Mouse (Mus musculus): Measurements from ENCODE around the gene Atp8b3. TPM values are rescaled to one million over a fixed set of nuclear protein-coding genes. Genes with fewer than 3 reads are reported as not detected.

Atp8b3 gene
- total RNA-seq, 2 experiments from 2014 or later = not detected

DNA sequence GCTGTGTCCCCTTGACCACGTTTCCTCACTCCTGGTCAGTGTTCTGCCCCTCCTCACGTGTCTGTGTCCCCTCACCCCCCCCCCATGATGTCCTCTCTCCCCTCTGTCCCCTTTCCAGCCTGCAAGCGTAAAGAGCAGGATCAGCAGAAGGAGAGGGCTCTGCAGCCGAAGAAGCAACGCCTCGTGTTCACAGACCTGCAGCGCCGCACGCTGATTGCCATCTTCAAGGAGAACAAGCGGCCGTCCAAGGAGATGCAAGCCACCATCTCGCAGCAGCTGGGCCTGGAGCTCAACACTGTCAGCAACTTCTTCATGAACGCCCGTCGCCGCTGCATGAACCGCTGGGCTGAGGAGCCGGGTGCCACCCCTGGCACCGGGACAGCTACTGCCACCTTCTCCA lies 25.2 kb downstream of the Atp8b3 start:
- no peak for DNase-seq

DNA sequence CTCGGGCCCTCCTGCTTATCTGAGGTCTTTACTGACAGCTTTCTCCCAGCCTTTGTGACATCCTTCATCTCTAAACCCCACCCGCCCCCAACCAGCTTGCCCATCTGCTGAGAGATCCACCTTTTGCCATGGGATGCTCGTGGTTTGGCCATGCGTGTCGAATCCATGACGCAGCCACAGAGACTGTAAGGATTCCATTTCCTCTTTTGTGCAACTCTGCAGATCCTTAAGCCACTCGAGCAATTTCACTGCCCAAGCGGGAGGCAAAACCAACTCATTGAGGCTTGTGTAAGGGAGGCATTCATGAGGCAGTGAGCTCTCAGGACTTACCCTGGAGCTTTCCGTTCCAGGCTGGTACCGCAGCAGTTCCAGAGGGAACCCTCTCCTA lies 28.7 kb downstream of the Atp8b3 start:
- no peak for DNase-seq

DNA sequence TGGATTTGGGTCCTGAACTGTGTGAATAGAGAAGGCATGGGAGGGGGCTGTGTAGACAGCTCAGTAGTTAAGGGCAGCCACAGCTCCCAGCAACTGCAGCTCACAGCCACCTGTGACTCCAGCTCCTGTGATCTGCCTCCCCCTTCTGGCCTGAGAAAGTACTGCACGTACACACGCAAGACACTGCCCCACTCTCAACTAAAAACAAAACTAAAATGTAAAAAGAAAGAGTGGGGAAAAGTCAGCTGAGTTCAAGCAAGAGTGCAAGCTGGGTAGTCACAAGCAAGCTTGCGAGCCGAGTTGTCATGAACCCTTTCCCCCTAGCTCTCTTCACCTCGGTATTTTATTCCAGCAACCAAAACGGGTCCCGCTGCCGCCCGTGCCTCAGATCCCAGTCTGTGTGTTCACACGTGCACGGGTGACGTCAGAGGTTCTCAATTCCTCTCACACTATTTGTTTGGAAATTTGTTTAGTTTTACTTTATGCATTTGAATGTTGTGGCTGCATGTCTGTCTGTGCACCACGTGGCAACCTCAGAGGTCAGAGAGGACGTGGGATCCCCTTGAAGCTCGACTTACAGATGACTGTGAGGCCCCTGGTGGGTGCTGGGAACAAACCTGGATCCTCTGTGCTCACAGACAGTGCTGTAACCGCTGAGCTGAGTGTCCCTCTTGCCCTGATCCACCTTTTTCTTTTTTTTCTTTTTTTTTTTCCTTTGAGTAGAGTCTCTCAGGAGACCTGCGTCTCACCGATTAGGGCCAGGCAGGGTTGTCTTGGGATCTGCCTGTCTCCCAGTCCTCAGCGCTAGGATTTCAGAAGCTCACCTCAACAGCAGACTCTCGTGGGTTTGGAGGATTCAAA lies 29.3 kb downstream of the Atp8b3 start:
- DNase-seq = peak; percentile 89

DNA sequence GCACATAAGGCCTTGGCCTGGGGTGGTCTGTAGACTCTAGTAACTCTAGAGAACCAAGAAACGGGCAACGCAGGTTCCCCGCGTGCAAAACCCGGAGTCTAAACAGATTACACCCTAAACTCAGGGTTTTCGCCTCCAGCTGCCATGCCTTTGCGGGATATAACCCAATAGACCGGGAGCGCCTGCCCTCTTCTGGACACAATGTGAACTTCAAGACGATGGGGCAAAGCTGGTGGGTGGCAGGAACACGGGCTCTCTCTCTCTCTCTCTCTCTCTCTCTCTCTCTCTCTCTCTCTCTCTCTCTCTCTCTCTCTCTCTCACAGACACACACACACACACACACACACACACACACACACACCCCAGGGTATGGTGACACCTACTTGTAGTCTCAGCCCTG lies 32.7 kb downstream of the Atp8b3 start:
- peak; percentile 84 for DNase-seq

DNA sequence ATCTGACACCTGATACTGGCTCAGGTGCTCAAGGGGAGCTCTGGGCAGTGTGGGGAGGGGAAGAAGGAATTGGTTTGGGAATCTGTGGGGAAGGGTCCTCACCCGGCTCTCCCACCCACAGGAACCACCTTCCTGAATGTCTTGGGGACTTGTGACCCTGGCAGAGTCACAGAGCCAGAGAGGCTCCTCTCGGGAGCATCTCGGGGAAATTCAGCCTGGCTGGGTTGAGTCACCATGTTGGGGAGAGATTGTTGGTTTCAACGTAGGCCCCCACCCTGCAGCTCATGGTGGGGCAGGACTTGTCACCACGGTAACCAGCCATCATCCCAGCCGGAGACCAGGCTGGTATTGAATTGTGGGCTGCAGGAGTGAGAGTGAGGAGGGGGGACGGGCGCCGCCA lies 34.2 kb downstream of the Atp8b3 start:
- no peak for DNase-seq

DNA sequence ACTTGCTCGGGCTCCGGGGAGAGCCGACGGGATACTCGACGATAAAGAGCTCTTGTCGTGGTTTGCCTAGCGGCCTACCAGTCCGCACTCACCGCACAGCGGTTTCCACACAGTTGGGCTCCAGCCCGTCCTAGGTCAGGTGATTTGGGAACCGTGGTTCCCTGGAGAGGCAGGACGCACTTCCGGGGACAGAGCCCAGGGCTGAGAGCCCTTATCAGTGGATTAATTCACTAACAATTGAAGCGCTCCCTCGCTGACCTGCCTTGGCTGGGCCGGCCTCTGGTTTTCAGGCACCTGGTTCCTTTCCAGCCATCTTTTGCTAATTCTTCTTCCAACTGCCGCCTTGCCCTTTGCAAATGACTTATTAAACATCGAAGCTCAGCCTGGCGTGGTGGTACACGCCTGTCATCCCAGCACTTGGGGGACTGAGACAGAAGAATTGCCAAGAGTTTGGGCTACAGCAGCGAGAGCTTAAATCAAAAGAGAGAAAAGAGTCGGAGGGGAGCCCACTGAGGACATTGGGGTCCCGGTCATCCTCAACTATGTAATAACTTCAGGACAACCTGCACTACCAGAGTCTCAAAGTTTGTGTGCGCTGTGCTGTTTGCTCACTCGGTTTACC lies 35.2 kb downstream of the Atp8b3 start:
- DNase-seq = peak; percentile 52

DNA sequence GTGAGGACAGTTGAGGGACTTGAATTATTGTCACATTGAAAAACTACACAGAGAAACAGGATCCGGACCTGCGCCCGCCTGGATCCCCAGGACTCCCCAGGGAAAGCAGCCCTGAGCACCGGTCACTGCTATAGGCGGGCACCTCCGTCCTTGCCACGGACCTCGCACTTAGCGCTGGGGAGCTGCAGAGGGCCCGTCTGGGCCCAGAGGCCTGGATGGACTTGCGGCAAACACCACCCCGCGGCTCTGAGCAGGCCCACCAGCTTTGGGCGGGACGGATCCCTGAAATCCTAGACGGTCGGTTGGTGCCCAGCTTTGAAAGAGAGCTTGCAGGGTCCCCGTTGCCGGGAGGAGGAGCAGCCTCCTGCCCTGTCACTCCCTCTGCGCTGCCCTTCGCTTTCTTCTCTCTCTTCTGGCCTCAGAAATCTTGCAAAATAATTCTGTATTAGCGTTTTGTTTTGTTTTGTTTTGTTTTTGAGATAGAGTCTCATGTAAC lies 36.1 kb downstream of the Atp8b3 start:
- DNase-seq = no peak

DNA sequence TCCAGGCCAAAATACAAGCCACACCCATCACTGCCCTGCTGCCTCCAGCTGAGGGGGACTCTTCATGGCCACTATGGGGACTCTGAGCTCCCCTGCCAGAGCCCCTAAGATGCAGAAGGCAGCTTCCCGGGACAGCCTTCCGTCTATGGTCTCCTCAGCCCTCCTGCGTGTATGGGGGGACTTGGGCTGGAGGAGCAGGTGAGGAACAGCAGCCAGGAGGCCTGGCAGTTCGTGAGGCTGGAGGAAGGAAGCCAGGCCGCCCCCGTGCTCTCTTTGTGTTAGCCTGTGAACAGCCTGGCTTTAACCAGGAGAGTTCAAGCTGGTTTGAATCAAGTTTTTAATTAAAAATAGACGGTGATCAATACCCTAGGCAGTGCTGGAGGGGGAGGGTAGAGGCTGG lies 36.6 kb downstream of the Atp8b3 start:
- no peak for DNase-seq

DNA sequence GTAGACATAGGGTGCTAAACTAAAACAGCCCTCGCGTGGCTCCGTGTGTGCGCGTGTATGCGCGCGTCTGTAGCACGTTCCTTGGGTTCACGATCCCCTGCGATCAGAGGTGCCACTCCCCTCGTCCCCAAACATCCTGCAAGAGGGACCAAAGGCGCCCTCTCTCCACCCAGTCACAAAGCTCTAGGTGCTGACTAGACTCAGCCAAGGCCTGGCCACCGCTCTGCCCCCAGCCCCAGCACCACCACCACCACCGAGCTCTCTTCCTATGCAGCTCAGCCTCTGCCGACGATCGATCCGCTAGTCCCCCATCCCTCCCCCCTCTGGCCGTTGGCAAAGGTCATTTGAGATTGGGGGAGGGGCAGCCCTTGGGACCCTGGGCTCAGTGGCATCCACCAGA lies 42.5 kb downstream of the Atp8b3 start:
- no peak for DNase-seq

DNA sequence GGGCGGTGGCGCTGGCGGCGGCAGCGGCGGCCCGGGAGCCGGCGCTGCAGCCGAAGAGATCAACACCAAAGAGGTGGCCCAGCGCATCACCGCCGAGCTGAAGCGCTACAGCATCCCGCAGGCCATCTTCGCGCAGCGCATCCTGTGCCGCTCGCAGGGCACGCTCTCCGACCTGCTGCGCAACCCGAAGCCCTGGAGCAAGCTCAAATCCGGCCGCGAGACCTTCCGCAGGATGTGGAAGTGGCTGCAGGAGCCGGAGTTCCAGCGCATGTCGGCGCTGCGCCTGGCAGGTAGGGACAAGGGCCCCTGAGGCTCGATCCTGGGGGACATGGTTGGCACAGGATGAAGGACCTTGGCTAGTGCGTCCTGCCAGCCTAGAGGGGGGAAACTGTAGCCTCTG lies 43.0 kb downstream of the Atp8b3 start:
- DNase-seq = no peak

DNA sequence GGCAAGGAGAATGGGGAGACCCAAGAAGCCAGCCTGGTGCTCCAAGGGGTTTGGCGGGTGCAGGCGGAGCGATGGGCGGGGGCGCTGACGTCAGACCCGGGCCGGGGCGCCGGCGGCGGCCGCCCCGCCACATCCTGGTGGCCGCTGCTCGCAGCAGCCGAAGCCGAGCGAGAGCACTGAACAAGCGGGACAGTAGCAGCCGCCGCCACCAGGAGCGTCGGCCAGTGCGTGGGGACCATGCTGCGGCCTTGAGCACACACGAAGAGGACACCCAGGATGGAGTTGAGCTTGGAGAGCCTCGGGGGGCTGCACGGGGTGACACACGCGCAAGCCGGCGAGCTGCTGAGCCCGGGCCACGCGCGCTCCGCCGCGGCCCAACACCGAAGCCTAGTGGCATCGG lies 44.2 kb downstream of the Atp8b3 start, which contains the start of gene Onecut3:
Gene Onecut3, plus strand, starts transcription at position 104 of the 400 bp plus-strand sequence.
- DNase-seq = peak; percentile 61

DNA sequence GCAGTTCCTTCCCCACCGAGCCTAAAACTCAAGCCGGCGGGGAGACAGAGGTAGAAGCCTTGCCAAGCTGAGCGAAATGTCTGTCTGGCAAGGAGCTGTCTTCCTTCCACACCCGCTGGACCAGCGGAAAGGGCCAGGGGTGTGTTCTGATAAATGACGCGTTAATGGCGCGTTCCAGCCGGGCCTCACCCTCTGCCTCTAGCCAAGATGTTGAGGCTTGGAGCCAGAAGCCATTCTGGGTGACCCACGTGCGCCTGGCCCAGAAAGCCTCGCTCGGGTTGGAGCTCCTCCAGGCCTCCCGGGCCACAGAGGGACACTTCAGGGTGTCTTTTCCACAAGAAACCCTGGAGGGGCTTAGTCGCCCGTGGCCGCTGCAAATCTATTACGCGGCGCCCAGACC lies 48.9 kb downstream of the Atp8b3 start:
- peak; percentile 80 for DNase-seq

DNA sequence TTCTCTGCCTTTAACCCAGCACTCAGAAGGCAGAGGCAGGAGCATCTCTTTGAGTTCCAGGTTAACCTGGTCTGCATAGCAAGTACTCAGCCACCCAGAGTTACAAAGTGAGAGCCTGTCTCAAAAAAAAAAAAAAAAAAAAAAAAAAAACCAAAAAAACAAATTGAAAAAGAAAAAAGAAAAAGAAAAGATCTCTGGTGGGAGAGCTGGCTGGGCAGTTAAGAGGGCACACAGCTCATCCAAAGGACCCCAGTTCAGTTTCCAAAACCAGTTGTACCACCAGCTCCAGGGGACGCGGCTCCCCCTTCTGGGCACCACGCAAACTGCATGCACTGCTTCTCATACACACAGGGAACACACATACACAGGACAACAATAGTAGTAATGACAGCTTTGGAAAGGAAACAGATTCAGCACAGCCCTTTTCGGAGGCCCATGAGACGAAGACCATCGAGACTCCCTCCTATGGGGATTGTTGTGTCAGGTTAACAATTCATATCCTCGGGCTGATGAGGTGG lies 52.0 kb downstream of the Atp8b3 start:
- DNase-seq = no peak

DNA sequence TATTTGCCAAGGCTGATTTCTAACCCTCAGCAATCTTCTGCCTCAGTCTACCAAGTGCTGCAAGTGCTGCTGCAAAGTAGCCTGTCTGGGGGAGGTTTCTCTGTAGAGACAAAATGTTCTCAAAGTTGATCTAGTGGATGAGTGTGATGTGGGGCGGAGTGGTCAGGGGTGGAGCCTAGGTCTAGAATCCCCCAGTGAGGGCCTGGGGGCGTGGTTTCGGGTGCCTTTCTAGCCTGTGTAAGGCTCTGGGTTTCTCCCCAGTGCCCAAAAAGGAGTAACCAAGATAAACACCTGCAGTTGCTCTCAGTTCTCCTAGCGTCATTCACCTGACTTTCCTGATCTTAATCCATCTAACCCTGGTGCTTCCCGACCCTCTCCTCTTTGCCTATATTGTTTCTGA lies 57.9 kb downstream of the Atp8b3 start:
- DNase-seq = no peak

DNA sequence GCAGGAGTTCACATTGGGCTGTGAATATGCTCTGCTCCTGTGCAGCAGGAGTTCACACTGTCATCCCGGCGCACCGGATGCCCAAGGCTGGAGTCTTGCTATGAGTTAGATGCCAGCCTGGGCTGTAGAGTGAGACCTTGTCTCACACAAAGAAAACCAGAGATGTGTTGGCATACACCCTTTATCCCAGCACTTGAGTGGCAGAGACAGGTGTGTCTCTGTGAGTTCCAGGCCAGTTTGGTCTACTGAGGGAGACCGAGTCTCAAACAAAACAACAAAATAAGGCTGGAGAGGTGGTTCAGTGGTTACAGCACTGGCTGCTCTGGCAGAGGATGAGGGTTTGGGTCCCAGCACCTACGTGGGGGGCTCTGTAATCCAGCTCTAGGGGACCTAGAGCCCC lies 60.4 kb downstream of the Atp8b3 start:
- no peak for DNase-seq

DNA sequence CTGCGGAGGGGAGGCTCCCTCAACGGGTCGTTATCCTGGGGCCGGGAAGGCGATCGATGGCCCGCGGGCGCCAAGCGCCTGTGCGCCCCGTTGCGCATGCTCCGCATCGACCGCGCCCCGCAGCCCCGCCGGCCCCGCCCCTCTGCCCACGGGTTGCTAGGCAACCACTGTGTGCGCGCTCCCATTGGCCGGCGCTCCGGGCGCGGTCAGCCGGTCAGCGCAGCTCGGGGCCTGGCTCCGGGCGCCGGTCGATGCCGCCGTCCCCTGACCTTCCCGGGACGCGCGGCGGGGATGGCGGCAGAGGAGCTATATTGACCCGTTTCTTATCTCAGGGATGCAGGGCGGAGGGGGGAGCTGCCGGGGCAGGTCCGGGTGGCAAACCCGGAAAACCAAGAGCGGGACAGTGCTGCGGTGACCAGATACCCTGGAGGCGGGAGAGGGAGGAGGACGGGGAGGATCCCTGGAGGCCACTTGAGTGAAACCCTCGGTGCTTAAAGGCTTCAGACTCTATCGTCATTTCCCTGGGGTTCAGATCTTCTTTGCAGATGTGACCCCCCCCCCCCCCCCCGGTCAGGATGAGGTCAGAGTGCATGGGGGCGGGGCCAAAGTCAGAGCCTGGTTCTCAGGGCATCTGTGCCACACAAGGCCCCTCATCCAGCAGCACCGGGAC lies 63.5 kb downstream of the Atp8b3 start:
- peak; percentile 92 for DNase-seq

Other genes with a start within 250 kb of the Atp8b3 start
- 1,000 to 10,000 TPM in 1 of 2 experiments, 100 to 1,000 TPM in 1; 949 to 1,003 TPM for gene Rps15, start 246.7 kb downstream of the Atp8b3 start, total RNA-seq (2021)
- gene Apc2, start 243.1 kb downstream of the Atp8b3 start, total RNA-seq (2021) = 1 to 10 TPM; 6.0 to 6.2 TPM
- 10 to 100 TPM; 16.9 TPM for gene 2310011J03Rik, start 218.6 kb downstream of the Atp8b3 start, total RNA-seq (2021)
- 1 to 10 TPM; 1.3 to 2.0 TPM for gene Pcsk4, start 209.6 kb downstream of the Atp8b3 start, total RNA-seq (2021)
- 1 to 10 TPM; 1.6 to 1.8 TPM for gene Reep6, start 209.2 kb downstream of the Atp8b3 start, total RNA-seq (2021)
- 10 to 100 TPM; 32.8 to 34.2 TPM for gene Adamtsl5, start 190.7 kb downstream of the Atp8b3 start, total RNA-seq (2021)
- not detected for gene Plk5, start 182.7 kb downstream of the Atp8b3 start, total RNA-seq (2021)
- gene Mex3d, start 151.5 kb downstream of the Atp8b3 start, total RNA-seq (2021) = 10 to 100 TPM; 20.2 to 22.2 TPM
- 100 to 1,000 TPM; 137 to 140 TPM for gene Mbd3, start 139.6 kb downstream of the Atp8b3 start, total RNA-seq (2021)
- gene Uqcr11, start 132.3 kb downstream of the Atp8b3 start, total RNA-seq (2021) = 1,000 to 10,000 TPM; 1,257 to 1,372 TPM
- 10 to 100 TPM; 58.6 to 60.1 TPM for gene Tcf3, start 105.5 kb downstream of the Atp8b3 start, total RNA-seq (2021)
- gene Onecut3, start 44.3 kb downstream of the Atp8b3 start, total RNA-seq (2021) = under 1 TPM in 1 of 2 experiments, not detected in 1; 0.05 TPM
- 10 to 100 TPM; 22.4 to 26.2 TPM for gene Rexo1, start 22.4 kb upstream of the Atp8b3 start, total RNA-seq (2021)
- gene Klf16, start 38.2 kb upstream of the Atp8b3 start, total RNA-seq (2021) = 10 to 100 TPM in 1 of 2 experiments, 1 to 10 TPM in 1; 9.6 to 10.4 TPM
- 10 to 100 TPM; 93.6 to 95.0 TPM for gene Abhd17a, start 51.2 kb upstream of the Atp8b3 start, total RNA-seq (2021)
- 10 to 100 TPM; 27.0 to 30.4 TPM for gene Scamp4, start 63.7 kb upstream of the Atp8b3 start, total RNA-seq (2021)
- gene Adat3, start 63.8 kb upstream of the Atp8b3 start, total RNA-seq (2021) = 1 to 10 TPM; 2.6 to 2.9 TPM
- 1 to 10 TPM in 1 of 2 experiments, under 1 TPM in 1; 0.79 to 1.2 TPM for gene Gm49322, start 66.9 kb upstream of the Atp8b3 start, total RNA-seq (2021)
- 100 to 1,000 TPM; 142 to 162 TPM for gene Csnk1g2, start 83.7 kb upstream of the Atp8b3 start, total RNA-seq (2021)
- gene Btbd2, start 117.9 kb upstream of the Atp8b3 start, total RNA-seq (2021) = 10 to 100 TPM; 42.2 to 42.4 TPM
- gene Mknk2, start 139.0 kb upstream of the Atp8b3 start, total RNA-seq (2021) = 100 to 1,000 TPM; 105 TPM
- gene Mob3a, start 162.9 kb upstream of the Atp8b3 start, total RNA-seq (2021) = 10 to 100 TPM; 12.5 to 13.0 TPM
- gene Izumo4, start 163.1 kb upstream of the Atp8b3 start, total RNA-seq (2021) = 1 to 10 TPM; 3.2 to 4.6 TPM
- 10 to 100 TPM; 47.8 to 53.8 TPM for gene Ap3d1, start 203.1 kb upstream of the Atp8b3 start, total RNA-seq (2021)
- gene Dot1l, start 216.1 kb upstream of the Atp8b3 start, total RNA-seq (2021) = 10 to 100 TPM; 75.6 to 76.8 TPM

All from heart, postnatal 4 days (tissue).